Mouse (Mus musculus): Measurements from ENCODE around the gene Dapk2.
A peak's percentile ranks its signal among the peaks of the same experiment; 100 is the strongest.
"Not testable (repeated sequence)": the region's sequence is repeated elsewhere in the genome, so short reads cannot be mapped to it uniquely, and the experiment has no call there.

Dapk2 gene

GRCm38 (mm10) chr9:66275267-66275991 is 117.4 kb downstream of the Dapk2 start:
- no peak for DNase-seq (ENCODE audit: low read depth, low spot score)

GRCm38 (mm10) chr9:66276062-66276461 is 118.0 kb downstream of the Dapk2 start:
- no peak for DNase-seq (ENCODE audit: low read depth, low spot score)

GRCm38 (mm10) chr9:66276697-66277385 is 118.8 kb downstream of the Dapk2 start:
- DNase-seq (ENCODE audit: low read depth, low spot score): peak; percentile 42

- no peak for DNase-seq (ENCODE audit: low read depth, low spot score)
Measured at GRCm38 (mm10) chr9:66279647-66280046, 121.6 kb downstream of the Dapk2 start.

DNA sequence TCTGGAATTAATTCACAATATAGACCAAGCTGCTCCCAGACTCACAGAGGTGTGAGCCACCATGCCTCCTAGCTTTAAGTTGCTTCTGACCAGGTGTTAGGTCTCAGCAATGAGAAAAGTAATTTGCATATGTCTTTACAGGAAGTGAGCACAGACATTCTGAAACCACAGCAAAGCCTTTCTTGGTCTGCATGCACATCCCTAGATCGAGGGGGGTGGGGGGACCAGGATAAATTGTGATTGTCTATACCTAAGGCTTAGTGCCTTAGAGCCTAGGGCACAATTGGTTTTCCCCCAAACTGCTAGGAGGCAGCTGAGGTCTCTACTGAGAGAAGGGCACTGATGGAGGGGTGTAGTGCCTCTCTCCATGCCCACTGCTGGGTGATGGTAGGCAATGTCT is 122.5 kb downstream of the Dapk2 start:
- no peak for DNase-seq (ENCODE audit: low read depth, low spot score)

- no peak for DNase-seq (ENCODE audit: low read depth, low spot score)
Measured at GRCm38 (mm10) chr9:66281501-66281951, 123.5 kb downstream of the Dapk2 start.

DNA sequence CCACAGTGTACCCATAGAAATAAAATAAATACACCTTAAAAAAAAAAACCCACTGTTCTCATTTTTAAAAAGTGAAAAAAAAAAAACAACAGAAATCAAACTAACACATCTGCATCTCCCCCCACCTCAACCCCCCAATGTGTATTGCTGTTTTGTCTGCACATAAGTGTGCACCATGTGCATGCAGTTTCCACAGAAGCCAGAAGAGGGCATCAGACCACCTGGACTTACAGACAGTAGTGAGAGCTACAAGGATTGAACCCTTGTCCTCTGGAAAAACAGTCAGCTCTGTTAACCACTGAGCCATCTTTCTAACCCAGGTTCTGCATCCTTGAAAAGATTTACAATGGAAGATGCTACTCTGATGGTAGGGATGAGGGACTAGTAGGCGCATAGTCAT is 124.6 kb downstream of the Dapk2 start:
- no peak for DNase-seq (ENCODE audit: low read depth, low spot score)

DNA sequence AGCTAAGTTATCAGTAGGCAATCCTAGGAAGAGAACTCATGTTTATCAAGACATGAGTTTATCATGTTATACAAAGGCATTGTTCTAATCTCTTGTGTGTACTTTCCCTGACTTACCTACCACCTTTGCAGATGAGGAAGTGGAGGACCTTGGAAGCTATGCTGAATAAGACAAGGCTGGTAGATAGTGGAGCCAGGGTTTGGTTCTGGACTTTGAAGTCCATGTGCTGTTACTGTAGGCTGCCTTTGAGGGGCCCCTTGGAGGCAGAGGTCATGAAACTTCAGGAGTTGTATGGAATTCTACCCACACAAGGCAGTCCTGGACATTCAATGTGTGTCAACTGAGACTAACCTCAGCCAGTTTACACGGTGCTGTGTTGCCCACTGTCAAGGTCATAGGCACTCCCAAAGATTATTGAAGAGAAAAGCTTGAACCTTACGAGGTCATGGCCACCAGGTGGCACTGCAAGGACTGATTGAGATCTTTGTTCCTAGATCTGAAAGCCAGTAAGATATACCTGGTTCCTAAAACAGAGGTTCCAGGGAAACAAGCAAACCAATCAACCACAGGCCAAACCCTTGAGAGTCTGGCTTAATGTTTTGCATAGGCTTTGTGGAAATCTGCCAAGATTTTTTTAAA is 125.7 kb downstream of the Dapk2 start:
- peak; percentile 55 for DNase-seq (ENCODE audit: low read depth, low spot score)

DNA sequence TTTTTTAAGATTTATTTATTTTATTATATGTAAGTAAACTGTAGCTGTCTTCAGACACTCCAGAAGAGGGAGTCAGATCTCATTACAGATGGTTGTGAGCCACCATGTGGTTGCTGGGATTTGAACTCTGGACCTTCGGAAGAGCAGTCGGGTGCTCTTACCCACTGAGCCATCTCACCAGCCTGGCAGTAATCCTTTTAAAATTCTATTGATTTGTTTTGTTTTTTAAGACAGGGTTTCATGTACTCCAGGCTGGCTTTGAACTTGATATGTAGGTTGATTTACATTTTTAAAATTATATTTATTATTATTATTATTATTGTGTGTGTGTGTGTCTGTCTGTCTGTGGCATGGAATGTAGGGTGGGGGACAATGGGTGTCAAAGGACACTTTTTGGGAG is 127.2 kb downstream of the Dapk2 start:
- not testable (repeated sequence) for DNase-seq (ENCODE audit: low read depth, low spot score)

- DNase-seq (ENCODE audit: low read depth, low spot score): no peak
Measured at GRCm38 (mm10) chr9:66285901-66286300, 127.9 kb downstream of the Dapk2 start.

GRCm38 (mm10) chr9:66290727-66291126 is 132.7 kb downstream of the Dapk2 start:
- DNase-seq (ENCODE audit: low read depth, low spot score): no peak

- no peak for DNase-seq (ENCODE audit: low read depth, low spot score)
Measured at GRCm38 (mm10) chr9:66293319-66293718, 135.3 kb downstream of the Dapk2 start.

DNA sequence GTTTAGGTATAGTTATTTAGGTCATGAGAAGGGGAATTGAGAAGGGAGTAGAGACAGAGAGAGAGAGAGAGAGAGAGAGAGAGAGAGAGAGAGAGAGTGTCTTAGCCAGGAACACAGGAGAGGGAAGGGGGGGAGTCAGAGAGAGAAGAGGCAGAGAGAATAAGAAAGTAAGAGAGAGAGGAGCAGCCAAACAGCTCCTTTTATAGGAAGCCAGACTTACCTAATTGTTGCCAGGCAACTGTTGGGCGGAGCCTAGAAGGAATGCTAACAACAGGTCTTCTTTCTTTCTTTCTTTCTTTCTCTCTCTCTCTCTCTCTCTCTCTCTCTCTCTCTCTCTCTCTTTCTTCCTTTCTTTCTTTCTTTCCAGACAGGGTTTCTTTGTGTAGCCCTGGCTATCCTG is 136.2 kb downstream of the Dapk2 start:
- DNase-seq (ENCODE audit: low read depth, low spot score): no peak

GRCm38 (mm10) chr9:66294980-66295410 is 137.0 kb downstream of the Dapk2 start:
- no peak for DNase-seq (ENCODE audit: low read depth, low spot score)

DNA sequence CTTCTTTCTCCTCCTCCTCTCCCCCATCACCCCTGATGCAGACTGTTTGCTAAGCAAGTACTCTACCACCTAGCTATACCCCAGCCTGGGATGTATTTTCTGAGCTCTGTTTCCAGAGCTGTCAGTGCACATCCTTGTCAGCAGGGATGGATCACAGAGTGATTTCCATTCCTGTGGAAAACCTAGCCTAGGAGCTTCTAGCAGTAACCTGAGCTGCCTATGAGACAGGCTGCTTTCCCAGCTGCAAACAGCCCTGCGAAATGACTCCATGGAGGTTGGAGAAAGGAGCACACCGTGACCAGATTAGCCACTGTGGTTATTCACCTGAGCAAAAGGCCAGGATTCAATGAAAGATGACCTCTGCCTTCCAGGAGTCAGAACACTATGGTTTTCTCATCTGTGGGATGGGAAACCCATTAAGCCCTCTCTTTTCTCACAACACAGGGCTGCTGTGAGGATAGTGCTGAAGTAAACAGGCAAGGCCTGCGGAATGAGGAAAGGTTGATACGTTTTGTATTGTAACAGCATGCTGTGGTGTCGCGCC is 137.6 kb downstream of the Dapk2 start:
- DNase-seq (ENCODE audit: low read depth, low spot score): no peak

DNA sequence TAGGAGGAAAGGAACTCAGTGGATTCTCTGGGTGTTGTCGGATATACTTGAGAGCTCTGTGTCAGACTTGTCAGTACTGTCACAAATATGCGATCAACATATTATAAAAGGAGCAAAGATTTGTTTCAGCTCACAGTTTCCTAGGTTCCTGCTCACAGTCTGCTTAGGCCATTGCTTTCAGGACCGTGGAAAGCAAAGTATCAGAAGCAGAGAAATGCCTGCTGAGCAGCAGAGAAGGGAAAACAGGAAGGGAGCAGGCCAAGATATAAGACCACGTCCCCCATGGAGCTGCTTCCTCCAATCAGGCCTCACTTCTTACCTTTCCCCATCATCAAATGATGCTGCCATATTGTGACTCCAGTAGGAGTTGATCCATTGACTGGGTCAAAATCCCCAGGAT is 140.8 kb downstream of the Dapk2 start:
- DNase-seq (ENCODE audit: low read depth, low spot score): no peak

DNA sequence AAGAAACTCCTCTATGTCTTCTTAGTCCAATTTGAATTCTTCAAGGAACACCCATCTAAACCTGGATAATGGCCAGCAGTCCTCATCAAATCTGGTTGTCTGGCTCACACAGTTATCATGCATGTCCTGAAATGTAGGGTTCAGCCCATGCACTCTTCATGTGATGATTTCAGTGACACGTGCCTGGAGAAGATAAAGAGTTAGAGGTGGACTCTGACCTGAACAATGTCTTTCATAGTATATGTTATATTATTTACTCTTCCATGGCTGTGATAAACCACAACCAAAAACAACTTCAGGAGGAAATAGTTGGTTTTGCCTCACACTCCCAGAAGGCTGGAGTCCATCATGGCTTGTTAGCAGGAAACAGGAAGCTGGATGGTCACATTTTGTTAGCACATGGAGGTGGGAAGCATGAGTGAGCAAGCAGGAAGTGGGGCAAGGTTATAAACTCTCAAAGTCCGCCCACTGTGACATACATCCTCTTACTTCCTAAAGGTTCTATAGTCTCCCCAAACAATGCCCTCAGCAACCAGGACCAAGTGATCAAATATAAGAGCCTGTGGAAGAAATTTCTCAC is 142.5 kb downstream of the Dapk2 start:
- DNase-seq (ENCODE audit: low read depth, low spot score): no peak

DNA sequence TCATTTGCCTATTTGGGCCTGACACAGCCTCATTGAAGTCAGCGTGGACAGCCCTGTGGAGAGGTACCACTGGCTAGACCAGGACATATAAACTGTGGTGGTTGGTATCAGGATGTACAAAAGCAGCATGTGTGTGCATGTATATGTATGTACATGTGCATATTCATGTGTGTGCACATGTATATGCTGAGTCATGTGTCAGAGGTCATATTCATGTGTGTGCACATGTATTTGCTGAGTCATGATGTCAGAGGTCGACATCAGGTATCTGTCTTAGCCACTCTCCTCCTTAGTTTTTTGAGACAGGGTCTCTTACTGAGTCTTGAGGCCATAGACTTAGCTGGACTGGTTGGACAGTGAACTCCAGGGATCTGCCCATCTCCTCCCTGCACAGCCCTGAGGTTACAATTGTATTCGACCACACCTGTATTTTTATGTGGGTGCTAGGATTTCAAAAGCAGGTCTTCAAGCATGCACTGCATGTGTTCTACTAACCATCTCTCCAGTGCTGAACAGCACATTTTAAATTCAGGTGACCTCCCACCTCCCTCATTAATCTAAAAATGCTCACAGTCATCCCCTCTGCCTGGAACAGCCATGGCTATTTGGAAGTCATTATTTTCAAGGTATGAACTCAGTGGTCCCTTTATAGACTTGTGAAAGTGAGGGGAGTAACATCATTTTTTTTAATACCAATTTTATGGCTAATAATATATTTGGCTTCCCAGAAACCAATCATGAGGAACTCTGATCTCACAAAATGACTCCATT is 146.5 kb downstream of the Dapk2 start:
- DNase-seq (ENCODE audit: low read depth, low spot score): no peak

- no peak for DNase-seq (ENCODE audit: low read depth, low spot score)
Measured at GRCm38 (mm10) chr9:66305121-66306112, 147.4 kb downstream of the Dapk2 start.

- DNase-seq (ENCODE audit: low read depth, low spot score): no peak
Measured at GRCm38 (mm10) chr9:66306414-66306813, 148.4 kb downstream of the Dapk2 start.
